Mouse (Mus musculus) mouse trophoblast stem cell (cell line): ENCODE results near the gene Cd300lg.

Experiments
- in situ Hi-C, 2 experiments: fragments of 300-500 bp; cut with MseI, MboI; formaldehyde crosslinking; loops; 2 replicates in 1 of 2; 3 replicates in 1 of 2; pipeline ENCODE4 v1.15.1; 2025

Gene Cd300lg

DNA sequence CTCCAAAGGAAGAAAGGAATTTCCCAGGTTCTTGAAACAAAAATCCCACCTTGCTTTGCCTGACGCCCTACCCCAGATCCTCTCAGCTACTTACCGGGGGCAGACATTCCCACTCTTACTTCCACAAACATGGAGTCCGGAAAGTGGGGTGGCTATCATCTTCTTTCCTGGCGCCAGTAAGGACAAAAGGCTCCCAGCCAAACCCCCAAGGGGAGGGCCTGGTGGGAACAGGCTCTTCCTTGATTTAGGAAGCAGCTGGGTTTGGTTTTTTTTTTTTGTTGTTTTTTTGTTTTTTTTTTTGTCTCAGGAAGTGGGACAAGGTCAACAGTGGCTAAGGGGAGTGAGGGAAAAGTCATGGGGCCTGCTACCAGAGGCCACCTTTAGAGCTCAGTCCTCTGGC, 10.2 kb downstream of the Cd300lg start:
- in situ Hi-C loops = no loop called here

DNA sequence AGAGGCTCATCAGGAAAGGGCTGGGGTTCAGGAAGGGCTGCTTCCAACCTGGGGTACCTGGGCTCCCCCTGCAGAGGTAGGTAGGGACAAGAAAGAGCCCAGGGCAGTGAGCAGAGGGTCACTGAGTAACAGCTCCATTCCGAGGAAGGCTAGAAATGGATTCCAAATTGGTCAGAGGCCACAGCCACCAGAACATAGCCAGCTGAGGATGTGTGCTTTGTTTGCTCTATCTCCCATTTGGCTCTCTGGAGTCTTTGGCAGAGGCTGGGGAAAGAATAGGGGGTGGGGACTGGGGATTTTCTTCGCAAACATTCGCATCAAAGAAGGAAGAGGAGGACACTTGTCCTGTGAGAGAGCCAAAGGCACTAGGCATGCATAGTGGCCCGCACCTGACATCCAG, 10.6 kb downstream of the Cd300lg start:
- in situ Hi-C loops = no loop called here

DNA sequence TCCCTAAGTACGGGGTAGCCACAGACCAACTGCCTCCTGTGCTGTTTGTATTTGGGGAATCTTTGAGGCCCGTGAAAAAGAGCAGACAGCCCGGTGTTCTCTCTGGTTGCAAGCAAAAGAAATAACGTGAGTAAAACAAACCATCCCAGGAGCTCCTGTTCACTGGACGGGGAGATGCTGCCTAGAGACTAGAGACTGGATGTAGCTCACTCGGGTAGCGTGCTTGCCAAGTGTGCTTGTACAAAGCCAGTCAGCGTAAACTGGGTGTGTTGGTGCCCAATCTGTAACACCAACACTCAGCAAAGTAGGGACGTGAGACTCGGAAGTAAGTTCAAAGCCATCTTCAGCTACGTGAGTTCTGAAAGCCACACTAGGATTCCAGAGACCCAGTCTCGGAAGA, 11.4 kb downstream of the Cd300lg start:
- in situ Hi-C loops = no loop called here

DNA sequence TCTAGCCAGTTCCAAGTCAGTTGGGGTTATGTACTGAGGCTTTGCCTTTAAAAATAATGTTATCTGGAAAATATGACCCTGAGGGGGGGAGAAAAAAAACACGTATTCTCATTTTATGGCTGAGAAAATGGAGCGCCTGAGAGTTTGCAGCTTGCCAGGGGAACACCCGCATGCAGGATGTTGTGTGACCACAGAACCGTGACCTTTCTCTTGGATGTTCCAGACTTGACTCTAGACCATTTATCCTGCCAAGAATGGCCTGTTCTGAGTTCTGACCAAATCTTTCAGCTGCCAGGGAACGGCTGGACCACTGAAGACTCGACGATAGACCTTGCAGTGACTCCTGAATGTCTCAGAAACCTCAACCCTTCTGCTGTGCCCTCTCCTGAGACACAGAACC, 11.9 kb downstream of the Cd300lg start:
- in situ Hi-C loops = no loop called here

DNA sequence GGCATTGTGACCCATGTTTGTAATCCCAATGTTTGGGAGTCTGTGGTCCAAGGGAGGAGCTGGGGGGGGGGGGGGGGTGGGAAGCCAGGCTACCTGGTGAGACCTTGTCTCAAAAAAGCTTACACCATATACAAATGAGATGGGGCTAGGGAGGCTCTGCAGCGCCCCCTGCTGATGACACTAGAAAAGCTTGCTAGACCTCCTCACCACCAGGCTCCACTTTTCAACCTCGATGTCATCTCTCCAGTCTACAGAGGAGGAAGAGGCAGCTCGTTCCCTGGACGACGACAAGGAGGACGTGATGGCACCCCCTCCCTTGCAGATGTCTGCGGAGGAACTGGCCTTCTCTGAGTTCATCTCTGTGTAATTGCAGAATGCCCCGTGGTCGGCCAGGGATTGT, 12.5 kb downstream of the Cd300lg start:
- in situ Hi-C loops = no loop called here

DNA sequence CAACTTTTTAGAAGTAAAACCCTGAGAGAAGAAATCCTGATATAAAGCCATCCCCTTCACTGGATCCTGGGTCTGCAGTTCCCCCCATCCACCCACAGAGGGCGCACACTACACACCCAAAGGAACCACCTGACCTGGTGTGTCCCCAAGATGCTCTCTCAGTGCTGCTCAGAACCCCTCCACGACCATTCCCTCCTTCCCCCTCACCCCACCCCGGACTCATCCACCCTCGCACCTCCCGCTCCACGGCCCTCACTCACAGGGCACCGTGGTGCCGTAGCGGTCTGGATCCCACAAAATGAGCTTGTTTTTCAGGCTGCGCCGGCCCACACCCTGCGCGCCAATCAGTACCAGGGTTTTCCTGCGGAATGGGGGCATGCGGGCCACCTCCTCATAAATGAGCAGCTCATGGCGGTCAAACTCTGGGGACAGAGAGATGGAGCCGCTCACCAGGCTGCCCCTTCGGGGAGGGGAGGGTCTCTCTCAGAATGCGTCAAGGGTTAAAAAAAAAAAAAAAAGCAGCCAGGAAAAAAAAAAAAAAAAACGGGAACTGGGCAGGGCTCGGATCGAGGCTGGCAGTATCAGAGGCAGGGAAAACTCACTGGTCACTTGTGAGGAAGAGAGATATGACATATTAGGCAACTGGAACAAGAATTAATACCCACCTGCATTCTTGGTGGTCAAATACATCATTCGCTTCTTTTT, 20.1 kb downstream of the Cd300lg start:
- in situ Hi-C loops = loop anchor here (5.0 to 10.0 kb wide), 2 partner anchors 73 to 76 kb away; no protein-coding TSS in a partner anchor

DNA sequence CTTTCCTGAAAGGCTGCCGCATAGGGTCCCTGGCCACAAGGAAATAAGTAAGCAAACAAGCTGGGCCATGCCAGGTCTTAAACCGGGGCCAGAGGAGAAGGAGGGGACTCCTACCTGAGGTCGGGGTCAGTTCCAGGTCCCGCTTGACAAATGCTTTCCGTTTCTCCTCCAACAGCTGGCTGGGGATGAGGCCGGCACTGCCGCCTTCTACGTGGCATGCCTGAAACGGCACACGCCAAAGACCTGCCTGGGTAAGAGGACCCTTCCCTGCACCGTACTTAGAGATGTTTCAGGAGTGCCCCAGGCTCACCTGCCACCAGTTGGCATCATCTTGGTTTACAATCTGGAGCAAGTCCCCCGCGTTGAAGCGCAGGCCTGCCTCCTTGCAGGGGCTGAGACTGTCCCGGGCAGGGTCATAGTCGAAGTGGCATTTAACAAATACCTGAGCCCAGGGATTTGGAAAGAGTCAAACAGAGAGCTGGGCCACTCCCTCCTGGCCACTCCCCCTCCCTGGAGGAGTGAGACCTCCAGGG, 20.7 kb downstream of the Cd300lg start:
- in situ Hi-C loops = loop anchor here (5.0 to 10.0 kb wide), 2 partner anchors 73 to 75 kb away; no protein-coding TSS in a partner anchor

DNA sequence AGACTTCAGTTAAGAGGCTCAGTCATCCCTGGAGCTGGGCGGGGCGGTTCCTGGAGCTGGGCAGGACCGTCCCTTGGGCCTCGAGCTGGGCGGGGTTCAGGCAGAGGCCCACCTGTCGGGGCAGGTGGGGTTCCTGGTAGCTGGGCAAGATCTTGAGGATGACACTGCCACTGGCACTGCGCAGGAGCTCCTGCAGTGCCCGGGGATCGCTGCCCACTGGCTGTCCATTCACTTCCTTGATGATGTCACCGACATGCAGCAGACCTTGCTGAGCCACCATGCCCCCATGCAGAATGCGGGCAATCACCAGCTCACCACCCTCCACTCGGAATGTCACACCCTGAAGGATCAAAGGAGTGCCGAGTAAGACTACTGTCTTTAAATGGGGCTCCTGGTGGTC, 21.8 kb downstream of the Cd300lg start:
- in situ Hi-C loops = loop anchor here (5.0 to 10.0 kb wide), 2 partner anchors 72 to 74 kb away; no protein-coding TSS in a partner anchor

DNA sequence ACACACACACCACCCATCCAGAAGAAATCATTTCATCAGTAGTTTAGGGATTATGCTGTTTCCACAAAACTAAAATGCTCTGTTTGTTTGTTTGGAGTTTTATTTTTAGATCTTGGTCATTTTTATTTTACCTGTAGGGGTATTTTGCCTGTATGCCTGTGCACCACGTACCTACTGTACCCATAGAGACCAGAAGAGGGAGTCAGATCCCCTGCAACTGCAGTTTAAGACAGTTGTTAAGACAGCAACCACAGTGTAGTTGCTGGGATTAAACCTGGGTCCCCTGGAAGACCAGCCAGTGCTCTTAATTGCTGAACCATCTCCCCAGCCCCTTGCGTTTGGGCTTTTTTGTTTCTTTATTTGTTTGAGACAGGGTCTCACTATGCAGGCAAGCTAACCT, 27.7 kb downstream of the Cd300lg start:
- in situ Hi-C loops = loop anchor here in 1 of 2 experiments (10.0 kb wide), 1 partner anchor 66 kb away; no protein-coding TSS in a partner anchor

DNA sequence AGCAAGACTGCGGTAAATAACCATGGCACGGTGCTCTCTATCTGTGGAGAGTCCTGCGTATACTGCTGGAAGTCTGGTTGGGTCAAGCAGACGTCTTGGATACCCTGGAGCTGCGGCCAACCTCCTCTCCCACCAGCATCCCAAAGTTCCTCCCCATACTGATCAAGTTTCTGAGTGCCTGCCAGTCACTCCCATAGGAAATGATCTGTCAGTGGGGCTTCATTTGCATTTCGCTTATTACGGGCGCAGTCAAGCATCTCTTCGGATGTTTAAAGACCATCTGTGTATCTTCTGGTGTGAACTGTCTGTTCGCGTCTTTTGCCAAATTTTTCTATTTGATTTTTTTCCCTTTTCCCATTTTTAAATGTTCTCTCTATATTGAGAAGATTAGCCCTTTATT, 28.3 kb downstream of the Cd300lg start:
- in situ Hi-C loops = loop anchor here in 1 of 2 experiments (10.0 kb wide), 1 partner anchor 65 kb away; no protein-coding TSS in a partner anchor

DNA sequence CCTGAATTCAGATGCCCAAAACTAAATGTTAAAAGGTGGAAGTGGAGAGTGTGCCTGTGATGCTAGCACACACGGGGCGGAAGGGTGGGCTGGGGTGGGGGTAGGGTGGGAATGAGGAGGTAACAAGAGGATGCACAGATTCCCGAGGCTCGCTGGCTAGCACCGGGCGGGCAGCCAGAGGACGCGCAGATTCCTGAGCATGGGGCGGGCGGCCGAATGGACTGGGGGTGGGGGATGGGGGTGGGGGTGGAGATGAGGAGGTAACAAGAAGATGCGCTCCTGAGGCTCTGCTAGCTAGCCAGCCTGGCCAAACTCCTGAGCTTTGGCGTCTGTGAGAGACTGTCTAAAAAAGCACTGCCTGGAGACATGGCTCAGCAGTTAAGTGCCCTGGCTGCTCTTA, 29.1 kb downstream of the Cd300lg start:
- in situ Hi-C loops = no loop called here

DNA sequence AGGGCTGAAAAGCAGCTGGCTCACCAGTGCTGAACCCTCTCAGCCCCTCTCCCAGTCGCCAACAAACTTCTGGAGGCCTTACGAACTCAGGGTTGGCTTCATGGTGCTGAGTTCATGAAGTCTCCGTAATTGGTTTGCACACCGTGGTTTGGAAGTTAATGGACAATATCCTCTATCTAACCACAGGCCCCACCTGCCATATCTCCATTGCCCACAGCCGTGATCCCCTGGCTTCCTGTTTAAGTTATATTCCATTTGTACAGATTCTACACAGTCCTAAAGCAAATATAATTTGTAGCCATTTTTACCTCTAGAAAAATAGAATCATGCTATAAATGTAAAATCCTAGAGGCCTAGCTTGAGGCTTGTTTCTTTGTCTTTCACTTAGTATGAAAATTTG, 31.4 kb downstream of the Cd300lg start:
- in situ Hi-C loops = no loop called here

DNA sequence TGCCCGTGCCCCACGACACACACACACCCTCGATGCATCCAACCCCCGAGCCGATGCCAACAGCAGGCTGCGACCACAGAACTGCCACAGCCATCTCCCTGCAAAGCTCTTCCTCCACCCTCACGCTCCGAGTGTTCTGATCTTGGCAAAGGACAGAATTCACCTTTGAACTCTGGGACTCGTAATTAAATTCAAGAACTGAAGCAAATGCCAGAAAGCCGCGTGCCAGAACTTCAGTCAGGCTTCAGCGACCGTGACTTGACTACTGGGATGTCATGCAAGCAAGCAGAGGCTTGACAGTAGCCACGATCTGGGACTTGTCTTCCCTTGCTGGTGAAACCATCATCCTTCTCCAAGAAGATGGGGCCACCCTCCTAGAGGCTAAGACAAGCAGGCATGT, 32.4 kb downstream of the Cd300lg start:
- in situ Hi-C loops = no loop called here

DNA sequence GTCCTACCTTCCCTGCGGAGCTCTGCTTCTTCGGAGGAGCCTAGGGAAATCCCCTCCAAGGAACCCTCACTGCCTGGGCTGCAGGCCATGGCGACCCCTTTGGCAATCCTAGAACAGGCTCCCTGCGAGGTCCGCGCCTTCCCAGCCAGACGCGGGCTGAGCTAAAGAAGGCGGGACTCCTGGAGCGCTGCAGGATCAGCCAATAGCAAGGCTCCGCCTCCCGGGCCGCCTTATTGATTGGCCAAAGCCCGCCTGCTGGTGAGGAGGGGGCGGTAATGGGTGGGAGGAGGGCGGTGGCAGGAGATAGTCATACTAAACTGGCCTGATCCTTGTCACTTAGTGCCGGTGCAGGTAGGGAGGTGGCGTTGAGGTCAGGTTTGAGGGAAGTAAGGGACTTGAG, 41.0 kb downstream of the Cd300lg start:
- in situ Hi-C loops = no loop called here

DNA sequence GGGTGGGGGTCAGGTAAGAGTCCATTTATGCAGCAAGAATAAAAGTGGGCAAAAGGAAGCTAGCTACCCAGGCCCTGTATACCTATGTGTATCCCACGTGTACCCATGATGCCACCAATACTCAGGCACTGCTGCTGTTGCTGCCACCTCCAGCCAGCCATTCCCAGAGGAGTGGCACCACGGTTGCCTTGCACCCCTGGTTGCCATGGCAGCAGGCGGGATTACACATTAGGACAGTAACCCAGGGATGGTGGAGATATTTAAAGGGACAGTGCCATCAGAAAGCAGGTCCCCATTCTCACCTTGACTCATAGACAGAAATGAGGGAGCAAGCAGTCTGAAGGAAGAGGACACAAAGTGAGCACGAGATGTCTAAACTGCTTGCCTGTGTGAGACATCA, 41.9 kb downstream of the Cd300lg start:
- in situ Hi-C loops = no loop called here

DNA sequence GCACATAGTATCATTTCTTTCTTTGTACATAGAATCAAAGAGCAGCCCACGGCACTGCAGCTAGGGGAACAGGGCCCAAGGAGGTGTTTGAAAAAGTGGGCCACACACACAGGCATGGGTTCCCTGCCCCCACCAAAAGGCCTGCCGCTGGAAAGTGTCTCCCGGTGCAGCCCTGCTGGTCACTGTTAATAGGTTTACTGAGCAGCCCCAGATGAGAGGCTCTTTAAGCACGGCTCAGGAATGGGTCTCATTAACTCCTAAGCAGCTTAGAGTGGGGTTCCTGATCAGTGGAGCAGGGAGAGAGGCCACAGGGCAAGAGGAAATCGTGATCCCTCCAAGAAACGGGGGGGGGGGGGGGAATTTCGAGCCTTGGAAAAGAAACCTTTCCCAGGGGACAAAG, 42.9 kb downstream of the Cd300lg start:
- in situ Hi-C loops = no loop called here

DNA sequence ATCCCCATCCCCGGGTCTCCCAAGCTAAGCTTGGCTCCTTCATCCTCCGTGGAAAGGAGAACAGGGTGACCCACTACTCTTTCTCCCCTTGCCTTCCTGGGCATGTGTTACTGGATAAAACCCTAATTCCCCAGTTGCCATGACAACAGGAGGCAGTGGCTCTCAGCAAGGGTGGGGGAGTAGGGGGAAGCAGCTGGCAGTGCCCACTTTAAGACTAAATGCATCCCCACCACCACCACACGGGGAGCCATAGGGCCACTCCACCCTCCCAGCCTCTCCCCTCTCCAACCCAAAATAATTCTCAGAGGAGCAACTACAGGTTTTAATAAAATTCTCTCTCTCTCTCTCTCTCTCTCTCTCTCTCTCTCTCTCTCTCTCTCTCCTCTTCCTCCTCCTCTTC, 45.0 kb downstream of the Cd300lg start:
- in situ Hi-C loops = no loop called here

DNA sequence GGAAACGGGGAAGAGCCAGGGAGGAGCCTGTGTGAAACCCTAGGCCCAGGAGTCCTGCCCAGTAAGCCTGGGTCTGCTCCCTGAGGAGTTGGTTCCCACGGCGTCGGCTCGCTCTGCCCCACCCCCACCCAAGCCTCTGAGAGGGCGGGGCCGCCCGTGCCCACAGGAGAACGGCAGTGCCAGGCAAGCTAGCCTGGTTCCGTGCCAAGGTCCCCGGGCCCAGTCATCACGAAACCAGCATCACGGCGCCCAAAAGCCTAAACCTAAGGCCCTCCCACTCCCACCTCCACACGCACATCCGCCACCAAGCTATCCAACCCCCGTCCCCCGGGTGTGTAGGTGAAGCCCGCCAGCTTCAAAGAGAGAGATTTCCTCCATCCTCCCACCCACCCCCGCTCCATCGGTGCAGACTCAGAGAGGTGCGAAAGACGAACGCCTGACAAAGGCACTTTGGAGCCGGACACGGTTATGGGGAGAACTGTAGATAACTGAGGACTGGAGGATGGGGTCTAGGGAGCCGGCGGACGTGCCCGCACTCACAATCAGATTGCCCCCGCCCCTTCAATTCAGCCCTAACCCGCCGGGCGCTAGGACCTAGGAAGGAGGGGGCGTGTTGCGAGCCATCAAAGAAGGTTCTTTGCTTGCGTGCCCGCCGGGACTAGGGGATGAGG, 45.9 kb downstream of the Cd300lg start:
- in situ Hi-C loops = no loop called here

DNA sequence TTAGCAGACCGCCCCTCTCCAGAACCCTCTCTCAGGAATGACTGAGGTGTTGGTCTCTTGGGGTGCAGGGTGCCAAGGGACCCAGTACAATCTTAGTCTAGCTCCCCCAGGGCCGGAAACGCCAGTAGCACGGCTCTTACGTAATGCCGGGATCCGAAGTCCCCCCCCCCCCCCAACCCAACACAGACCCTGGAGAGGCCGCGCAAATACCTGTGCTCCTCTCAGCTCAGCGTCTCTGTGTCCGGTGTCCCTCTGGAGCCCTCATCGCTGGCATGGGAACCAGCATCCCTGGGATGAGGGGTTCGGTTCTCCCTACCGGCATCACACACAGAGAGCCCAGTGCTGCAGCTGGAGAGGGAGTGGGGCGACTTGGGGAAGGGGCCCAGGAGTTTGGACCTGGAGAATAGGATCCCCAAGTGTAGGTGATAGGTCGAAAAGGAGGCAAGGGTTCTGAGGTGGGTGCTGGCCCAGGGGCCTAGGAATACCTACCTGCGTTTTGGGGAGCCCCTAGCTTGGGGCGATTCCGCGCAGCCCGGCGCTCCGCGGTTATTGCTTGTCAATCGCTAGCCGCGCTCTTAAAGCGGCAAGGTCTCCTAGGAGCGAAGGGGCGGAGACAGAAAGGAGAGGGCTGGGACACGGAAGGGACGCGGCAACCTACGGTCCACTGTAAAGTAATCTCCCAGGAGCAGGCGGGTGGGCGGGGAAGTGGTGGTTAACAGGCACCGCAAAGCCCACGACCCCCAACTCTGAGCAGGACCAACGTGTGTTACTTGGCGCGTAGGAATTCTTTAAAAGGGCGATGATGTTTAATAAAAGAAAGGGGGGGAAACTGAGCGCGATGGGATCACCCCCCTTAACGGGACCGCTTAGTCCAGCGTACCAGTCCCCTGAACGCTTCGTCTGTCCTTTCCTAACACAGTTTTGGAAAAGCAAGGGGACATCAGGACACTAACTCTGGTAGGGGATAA, 46.9 kb downstream of the Cd300lg start, which contains the start of gene Mpp2:
Mpp2 (minus strand) TSS at position 585 of the 968 bp plus-strand sequence.
- in situ Hi-C loops = no loop called here

DNA sequence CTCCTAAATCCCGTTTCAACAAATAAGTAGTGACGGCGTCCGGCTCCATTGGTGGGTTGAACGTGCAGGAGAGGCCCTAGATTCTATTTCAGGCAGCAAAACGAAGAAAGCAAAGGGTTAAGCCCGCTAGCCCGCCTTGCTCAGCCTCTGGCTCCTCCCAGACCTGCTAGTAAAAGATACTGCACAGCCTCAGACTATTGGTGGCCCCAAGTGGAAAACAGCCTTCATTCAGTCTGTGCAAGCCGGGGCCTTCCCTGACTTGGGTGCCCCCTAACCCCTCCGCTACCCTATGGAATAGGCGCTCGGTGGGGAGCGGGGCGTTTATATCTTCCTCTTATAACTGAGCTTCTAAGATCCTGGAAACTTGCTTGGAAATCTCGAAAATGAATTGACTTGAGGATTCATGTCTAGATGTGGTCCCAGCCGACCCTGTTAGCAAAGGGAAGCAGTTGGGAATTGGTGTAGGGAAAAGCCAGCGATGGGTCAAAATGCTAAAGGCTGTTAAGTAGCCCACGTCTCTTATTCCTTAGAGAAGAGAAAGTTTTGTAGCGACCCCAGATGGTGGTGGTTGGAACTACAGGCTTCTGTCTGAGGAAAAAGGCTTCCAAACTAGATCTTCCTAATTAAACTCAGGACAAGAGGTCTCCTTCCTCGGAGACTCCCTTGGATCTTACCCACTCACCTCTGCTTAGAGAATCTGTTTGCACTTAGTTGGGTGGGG, 47.9 kb downstream of the Cd300lg start:
- in situ Hi-C loops = no loop called here

DNA sequence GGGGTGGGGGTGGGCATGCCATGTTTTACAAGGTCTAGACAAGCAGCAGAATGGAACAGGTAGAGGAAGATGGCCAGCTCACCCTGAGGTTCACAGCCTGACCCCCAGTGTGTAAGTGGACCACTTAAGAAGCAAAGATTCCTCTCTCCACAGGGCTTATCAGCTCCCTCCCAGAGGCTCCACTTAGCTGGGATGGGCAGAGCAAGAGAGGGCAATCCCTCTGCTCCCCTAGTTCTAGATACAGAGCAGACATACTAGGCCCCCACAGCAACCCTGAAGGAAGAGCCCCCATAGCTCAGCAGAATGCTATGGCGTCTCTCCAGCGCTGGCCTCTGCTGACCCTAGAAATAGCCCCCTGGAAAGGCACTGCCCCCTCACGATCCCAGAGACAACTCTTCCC, 54.4 kb downstream of the Cd300lg start:
- in situ Hi-C loops = no loop called here
